Mouse (Mus musculus) kidney, embryonic 16.5 days (tissue): ENCODE measurements around the gene Ndfip2. TPM values are rescaled to one million over a fixed set of nuclear protein-coding genes. Genes with fewer than 3 reads are reported as not detected.

Experiments used
- ATAC-seq: fragments of 200-750 bp; cut with Nextera tagmentation; 2 replicates; pipeline ENCODE4 v1.8.0; 2017; ENCODE audit warnings: moderate TSS enrichment; ENCODE audit not compliant: low FRiP score, low TSS enrichment
- H3K27ac ChIP-seq: fragments of 300-500 bp; sonication (generic); 2 replicates; pipeline ENCODE4 v1.5.1; 2014; ENCODE audit warnings: low read length
- H3K27me3 ChIP-seq: fragments of 300-500 bp; sonication (generic); 2 replicates; pipeline ENCODE4 v1.6.1; 2014; ENCODE audit warnings: low read length, control low read depth, mixed read lengths; ENCODE audit not compliant: insufficient read depth
- H3K36me3 ChIP-seq: fragments of 300-500 bp; sonication (generic); 2 replicates; pipeline ENCODE4 v1.6.1; 2014; ENCODE audit warnings: low read length, control low read depth, mixed read lengths; ENCODE audit not compliant: insufficient read depth
- H3K4me1 ChIP-seq: fragments of 300-500 bp; sonication (generic); 2 replicates; pipeline ENCODE4 v1.6.1; 2014; ENCODE audit warnings: low read length, control low read depth, mixed read lengths; ENCODE audit not compliant: insufficient read depth
- H3K4me2 ChIP-seq: fragments of 300-500 bp; sonication (generic); replicated peaks from 2 replicates; pipeline ENCODE4 v1.6.1; 2014; ENCODE audit warnings: low read depth, low read length
- H3K4me3 ChIP-seq: fragments of 300-500 bp; sonication (generic); 2 replicates; pipeline ENCODE4 v1.5.1; 2014; ENCODE audit warnings: mild to moderate bottlenecking, low read length
- H3K9ac ChIP-seq: fragments of 300-500 bp; sonication (generic); replicated peaks from 2 replicates; pipeline ENCODE4 v1.6.1; 2014; ENCODE audit warnings: low read length
- H3K9me3 ChIP-seq: fragments of 300-500 bp; sonication (generic); 2 replicates; pipeline ENCODE4 v1.6.1; 2016; ENCODE audit warnings: low read length, control low read depth
- WGBS: fragments of 180-500 bp; shearing (Covaris S2); extraction: QIAGEN DNeasy Blood & Tissue Kit; methylation state at CpG from one replicate; pipeline ENCODE4 v1.1.7; 2014; 5-methylcytosine and 5-hydroxymethylcytosine counted together
- polyA plus RNA-seq: library from polyadenylated mRNA; unstranded; fragments of >200 nt; fragmentation: Nextera tagmentation; extraction: Ambion mirVana; gene quantifications from 2 replicates; pipeline ENCODE4 v1.2.1, GENCODE M21; 2015

Ndfip2 gene
- polyA plus RNA-seq, 1 experiment from 2014 or later: 69.9 TPM

- WGBS: 69% methylated on average over 5 of the region's 5 CpGs
- Histone ChIP-seq H3K4me2 (no peak overlapping the region), H3K27ac (no peak overlapping the region), H3K27me3 (no peaks in the 10 kb centered on the region), H3K36me3 (no peaks in the 10 kb centered on the region), H3K4me3 (no peak overlapping the region), H3K9ac (no peak overlapping the region), H3K9me3 (no peaks in the 10 kb centered on the region), H3K4me1 (0 out of 2 replicates have a peak, but pooled peaks cover 3% of the 10 kb centered on the region)
- no peak for ATAC-seq
These were observed 16.8 kb downstream of the Ndfip2 start for GRCm38 (mm10) chr14:105275196-105275595.

GRCm38 (mm10) chr14:105277277-105277676 lies 18.9 kb downstream of the Ndfip2 start:
- no peak for ATAC-seq
- H3K36me3 ChIP-seq: no peaks in the 10 kb centered on the region
- H3K9ac ChIP-seq: no peak overlapping the region
- H3K4me1 ChIP-seq: 0 out of 2 replicates have a peak, but pooled peaks cover 3% of the 10 kb centered on the region
- no peaks in the 10 kb centered on the region for H3K27me3 ChIP-seq
- 83% methylated on average over 5 of the region's 5 CpGs for WGBS
- no peak overlapping the region for H3K27ac ChIP-seq
- no peak overlapping the region for H3K4me2 ChIP-seq
- no peak overlapping the region for H3K4me3 ChIP-seq
- H3K9me3 ChIP-seq: no peaks in the 10 kb centered on the region

- Histone ChIP-seq H3K4me1 (no peaks in the 10 kb centered on the region; the same call in 1 of the 2 replicates), H3K27me3 (no peaks in the 10 kb centered on the region), H3K9ac (no peak overlapping the region), H3K9me3 (no peaks in the 10 kb centered on the region), H3K4me3 (no peak overlapping the region), H3K4me2 (no peak overlapping the region), H3K36me3 (0 out of 2 replicates have a peak, but pooled peaks cover 10% of the 10 kb centered on the region), H3K27ac (no peak overlapping the region)
- 93% methylated on average over 3 of the region's 3 CpGs for WGBS
- ATAC-seq: no peak
These were observed 25.7 kb downstream of the Ndfip2 start for GRCm38 (mm10) chr14:105284062-105284461.

- 93% methylated on average over 4 of the region's 4 CpGs for WGBS
These were observed 29.2 kb downstream of the Ndfip2 start for GRCm38 (mm10) chr14:105287557-105287956.

GRCm38 (mm10) chr14:105287972-105288371 lies 29.6 kb downstream of the Ndfip2 start:
- Histone ChIP-seq H3K9ac (no peak overlapping the region), H3K4me1 (no peaks in the 10 kb centered on the region; the same call in 1 of the 2 replicates), H3K36me3 (peaks cover 13% of the 10 kb centered on the region), H3K9me3 (no peaks in the 10 kb centered on the region), H3K4me3 (no peak overlapping the region), H3K4me2 (no peak overlapping the region), H3K27ac (no peak overlapping the region), H3K27me3 (no peaks in the 10 kb centered on the region)
- 94% methylated on average over 2 of the region's 2 CpGs for WGBS
- no peak for ATAC-seq

More at GRCm38 (mm10) chr14:105287557-105287956, 29.2 kb downstream of the Ndfip2 start:
- H3K4me2 ChIP-seq: no peak overlapping the region
- no peak for ATAC-seq
- no peaks in the 10 kb centered on the region for H3K9me3 ChIP-seq
- H3K4me3 ChIP-seq: no peak overlapping the region
- H3K36me3 ChIP-seq: peaks cover 13% of the 10 kb centered on the region
- no peaks in the 10 kb centered on the region for H3K27me3 ChIP-seq
- no peak overlapping the region for H3K9ac ChIP-seq
- no peaks in the 10 kb centered on the region; the same call in 1 of the 2 replicates for H3K4me1 ChIP-seq
- no peak overlapping the region for H3K27ac ChIP-seq

GRCm38 (mm10) chr14:105288529-105288928 lies 30.2 kb downstream of the Ndfip2 start:
- Histone ChIP-seq H3K9ac (no peak overlapping the region), H3K36me3 (peaks cover 13% of the 10 kb centered on the region), H3K27me3 (no peaks in the 10 kb centered on the region), H3K9me3 (no peaks in the 10 kb centered on the region), H3K4me2 (no peak overlapping the region), H3K27ac (no peak overlapping the region), H3K4me3 (no peak overlapping the region), H3K4me1 (no peaks in the 10 kb centered on the region; the same call in 1 of the 2 replicates)
- 89% methylated on average over 4 of the region's 4 CpGs for WGBS
- ATAC-seq: no peak

- Histone ChIP-seq H3K9me3 (no peaks in the 10 kb centered on the region), H3K27me3 (no peaks in the 10 kb centered on the region), H3K36me3 (peaks cover 13% of the 10 kb centered on the region), H3K4me2 (no peak overlapping the region), H3K4me3 (no peak overlapping the region), H3K27ac (no peak overlapping the region), H3K9ac (no peak overlapping the region), H3K4me1 (no peaks in the 10 kb centered on the region)
- no peak for ATAC-seq
- 93% methylated on average over 9 of the region's 9 CpGs for WGBS
These were observed 33.8 kb downstream of the Ndfip2 start for GRCm38 (mm10) chr14:105292139-105292538.

- ATAC-seq: 0 out of 2 replicates have a peak, but pooled peaks have one; percentile 46
- Histone ChIP-seq H3K27ac (no peak overlapping the region), H3K4me1 (no peaks in the 10 kb centered on the region), H3K36me3 (peaks cover 3% of the 10 kb centered on the region), H3K4me3 (no peak overlapping the region), H3K9ac (no peak overlapping the region), H3K27me3 (no peaks in the 10 kb centered on the region), H3K4me2 (no peak overlapping the region), H3K9me3 (no peaks in the 10 kb centered on the region)
- WGBS: 81% methylated on average over 3 of the region's 3 CpGs
These were observed 35.4 kb downstream of the Ndfip2 start for GRCm38 (mm10) chr14:105293777-105294176.

- peak; percentile 70; the same call in 1 of the 2 replicates for ATAC-seq
- WGBS: 60% methylated on average over 6 of the region's 6 CpGs
- peaks cover 3% of the 10 kb centered on the region; the same call in 1 of the 2 replicates for H3K36me3 ChIP-seq
These were observed 37.6 kb downstream of the Ndfip2 start for GRCm38 (mm10) chr14:105295820-105296582.

GRCm38 (mm10) chr14:105299744-105300255 lies 41.4 kb downstream of the Ndfip2 start:
- H3K4me3 ChIP-seq: no peak overlapping the region
- H3K27me3 ChIP-seq: no peaks in the 10 kb centered on the region
- no peak for ATAC-seq
- H3K9me3 ChIP-seq: no peaks in the 10 kb centered on the region
- WGBS: 77% methylated on average over 5 of the region's 5 CpGs
- H3K27ac ChIP-seq: no peak overlapping the region
- H3K36me3 ChIP-seq: 0 out of 2 replicates have a peak, but pooled peaks cover 2% of the 10 kb centered on the region
- H3K4me2 ChIP-seq: no peak overlapping the region
- no peaks in the 10 kb centered on the region for H3K4me1 ChIP-seq
- no peak overlapping the region for H3K9ac ChIP-seq

More at GRCm38 (mm10) chr14:105295820-105296582, 37.6 kb downstream of the Ndfip2 start:
- no peaks in the 10 kb centered on the region for H3K4me1 ChIP-seq
- no peak overlapping the region for H3K9ac ChIP-seq
- H3K27ac ChIP-seq: no peak overlapping the region
- H3K9me3 ChIP-seq: no peaks in the 10 kb centered on the region
- H3K4me2 ChIP-seq: no peak overlapping the region
- H3K4me3 ChIP-seq: no peak overlapping the region
- no peaks in the 10 kb centered on the region for H3K27me3 ChIP-seq
